Mouse (Mus musculus) cerebellum, postnatal 36 days (tissue): Measurements from ENCODE around the gene Actl7a.

Experiments
- DNase-seq, 2 experiments: peaks; one replicate each; pipeline ENCODE4 v3.0.0; 2021 to 2022; ENCODE audit warnings: mixed read lengths in 2 of 2

The Actl7a gene

DNA sequence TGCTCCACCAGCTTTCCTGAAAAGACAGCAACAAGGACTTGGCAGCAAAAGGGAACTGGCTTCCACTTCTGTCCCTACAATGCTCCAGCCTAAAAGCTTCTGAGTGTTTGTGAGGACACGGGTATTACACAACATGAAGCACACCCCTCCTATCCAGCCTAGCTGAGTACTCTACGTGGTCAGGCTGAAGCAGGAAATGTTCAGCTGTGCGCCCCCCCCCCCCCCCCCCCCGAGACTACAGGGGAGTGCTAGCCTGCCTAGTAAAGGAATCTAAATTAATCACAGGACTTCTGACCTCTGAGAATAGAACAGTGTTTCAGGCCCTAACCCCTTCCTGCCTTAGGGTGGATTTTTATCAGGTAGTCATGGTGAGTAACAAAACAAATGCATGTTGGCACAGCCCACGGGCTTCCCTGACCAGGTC, 24.7 kb downstream of the Actl7a start:
- DNase-seq, result no peak

GRCm38 (mm10) chr4:56768913-56769312, 25.7 kb downstream of the Actl7a start:
- DNase-seq, result no peak

- DNase-seq, result no peak
Observed at GRCm38 (mm10) chr4:56771065-56771464, 27.9 kb downstream of the Actl7a start.

DNA sequence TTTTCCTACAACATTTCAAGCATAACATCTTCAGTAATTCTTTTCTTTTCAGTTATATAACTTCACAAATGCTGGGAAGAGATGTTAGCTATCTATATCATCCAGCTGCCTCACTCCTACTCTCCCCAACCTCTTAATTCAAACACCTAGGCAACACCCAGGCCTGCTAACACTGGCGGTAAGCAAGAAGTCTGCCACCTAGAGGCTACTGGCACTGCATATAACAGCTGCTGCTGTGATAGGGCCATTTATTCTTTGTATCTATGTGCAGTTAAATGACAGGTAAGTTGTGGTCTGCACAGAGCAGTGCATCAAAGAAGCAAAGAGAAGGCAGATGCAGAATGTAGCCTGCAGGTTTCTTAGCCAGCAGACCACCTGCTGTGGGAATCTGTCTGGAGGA, 48.2 kb downstream of the Actl7a start:
- DNase-seq, result no peak
